Mouse (Mus musculus) stomach, embryonic 16.5 days (tissue): ENCODE measurements around the gene Itga6. TPM values are rescaled to one million over a fixed set of nuclear protein-coding genes. Genes with fewer than 3 reads are reported as not detected.
A peak's percentile ranks its signal among the peaks of the same experiment; 100 is the strongest.

Source experiments
- ATAC-seq: fragments of 200-750 bp; cut with Nextera tagmentation; 2 replicates; pipeline ENCODE4 v1.8.0; 2017; ENCODE audit warnings: moderate number of reproducible peaks, moderate TSS enrichment; ENCODE audit not compliant: insufficient read depth, low FRiP score
- H3K27ac ChIP-seq: fragments of 300-500 bp; sonication (generic); 2 replicates; pipeline ENCODE4 v1.5.1; 2014; ENCODE audit warnings: low read length
- H3K27me3 ChIP-seq: fragments of 300-500 bp; sonication (generic); 2 replicates; pipeline ENCODE4 v1.6.1; 2014; ENCODE audit warnings: low read length, control low read depth, mixed read lengths; ENCODE audit not compliant: control insufficient read depth, insufficient read depth
- H3K36me3 ChIP-seq: fragments of 300-500 bp; sonication (generic); 2 replicates; pipeline ENCODE4 v1.6.1; 2014; ENCODE audit warnings: low read length; ENCODE audit not compliant: control insufficient read depth, insufficient read depth
- H3K4me1 ChIP-seq: fragments of 300-500 bp; sonication (generic); 2 replicates; pipeline ENCODE4 v1.6.1; 2014; ENCODE audit warnings: low read length, control low read depth, mixed read lengths; ENCODE audit not compliant: control insufficient read depth, insufficient read depth
- H3K4me2 ChIP-seq: fragments of 300-500 bp; sonication (generic); 2 replicates; pipeline ENCODE4 v1.6.1; 2014; ENCODE audit warnings: low read depth, low read length, mixed read lengths
- H3K4me3 ChIP-seq: fragments of 300-500 bp; sonication (generic); replicated peaks from 2 replicates; pipeline ENCODE4 v1.5.1; 2014; ENCODE audit warnings: mild to moderate bottlenecking, low read length
- H3K9ac ChIP-seq: fragments of 300-500 bp; sonication (generic); 2 replicates; pipeline ENCODE4 v1.6.1; 2014; ENCODE audit warnings: low read length
- H3K9me3 ChIP-seq: fragments of 300-500 bp; sonication (generic); replicated peaks from 2 replicates; pipeline ENCODE4 v1.6.1; 2016; ENCODE audit warnings: low read length, control low read depth; ENCODE audit not compliant: control insufficient read depth
- WGBS: fragments of 180-500 bp; shearing (Covaris S2); extraction: QIAGEN DNeasy Blood & Tissue Kit; methylation state at CpG from one replicate; pipeline ENCODE4 v1.1.7; 2014; 5-methylcytosine and 5-hydroxymethylcytosine counted together
- polyA plus RNA-seq: library from polyadenylated mRNA; unstranded; fragments of >200 nt; fragmentation: Nextera tagmentation; extraction: Ambion mirVana; gene quantifications from 2 replicates; pipeline ENCODE4 v1.2.1, GENCODE M21; 2015

The Itga6 gene
- polyA plus RNA-seq, 1 experiment from 2014 or later, result 47.1 TPM

GRCm38 (mm10) chr2:71786591-71787155 lies 41.3 kb downstream of the Itga6 start:
- 1% methylated on average over 34 of the region's 61 CpGs for WGBS
- ATAC-seq, result peak; percentile 96
- Histone ChIP-seq H3K4me3 (peak overlapping the region; percentile 78), H3K4me1 (peaks cover 5% of the 10 kb centered on the region; the same call in 1 of the 2 replicates), H3K27me3 (0 out of 2 replicates have a peak, but pooled peaks cover 3% of the 10 kb centered on the region), H3K27ac (peak overlapping the region; percentile 89), H3K36me3 (no peaks in the 10 kb centered on the region), H3K9ac (peak overlapping the region; percentile 85), H3K9me3 (no peaks in the 10 kb centered on the region), H3K4me2 (peak overlapping the region; percentile 72)

- Histone ChIP-seq H3K4me1 (peaks cover 5% of the 10 kb centered on the region; the same call in 1 of the 2 replicates), H3K27me3 (0 out of 2 replicates have a peak, but pooled peaks cover 3% of the 10 kb centered on the region), H3K9ac (peak overlapping the region; percentile 85), H3K27ac (peak overlapping the region; percentile 89), H3K36me3 (no peaks in the 10 kb centered on the region), H3K4me3 (peak overlapping the region; percentile 78), H3K4me2 (peak overlapping the region; percentile 72), H3K9me3 (no peaks in the 10 kb centered on the region)
- peak; percentile 68 for ATAC-seq
- under 1% methylated on average over 40 of the region's 40 CpGs for WGBS
These were observed 41.8 kb downstream of the Itga6 start for GRCm38 (mm10) chr2:71787156-71787590.

- Histone ChIP-seq H3K27me3 (0 out of 2 replicates have a peak, but pooled peaks cover 3% of the 10 kb centered on the region), H3K27ac (peak overlapping the region; percentile 89), H3K36me3 (no peaks in the 10 kb centered on the region), H3K9me3 (no peaks in the 10 kb centered on the region), H3K9ac (peak overlapping the region; percentile 85), H3K4me2 (peak overlapping the region; percentile 72), H3K4me3 (peak overlapping the region; percentile 78), H3K4me1 (peaks cover 5% of the 10 kb centered on the region; the same call in 1 of the 2 replicates)
- WGBS, result 5% methylated on average over 32 of the region's 32 CpGs
- peak; percentile 26 for ATAC-seq
These were observed 42.4 kb downstream of the Itga6 start for GRCm38 (mm10) chr2:71787591-71788460.

GRCm38 (mm10) chr2:71790752-71791151 lies 45.3 kb downstream of the Itga6 start:
- Histone ChIP-seq H3K4me1 (peaks cover 13% of the 10 kb centered on the region; the same call in 1 of the 2 replicates), H3K9me3 (no peaks in the 10 kb centered on the region), H3K27ac (no peak overlapping the region), H3K9ac (no peak overlapping the region), H3K27me3 (no peaks in the 10 kb centered on the region), H3K36me3 (no peaks in the 10 kb centered on the region), H3K4me2 (no peak overlapping the region), H3K4me3 (no peak overlapping the region)
- 79% methylated on average over 5 of the region's 5 CpGs for WGBS
- ATAC-seq, result no peak

GRCm38 (mm10) chr2:71791203-71791602 lies 45.8 kb downstream of the Itga6 start:
- 83% methylated on average over 2 of the region's 2 CpGs for WGBS
- H3K27ac ChIP-seq, result no peak overlapping the region
- no peak overlapping the region for H3K4me2 ChIP-seq
- no peak overlapping the region for H3K4me3 ChIP-seq
- no peak for ATAC-seq
- H3K9me3 ChIP-seq, result no peaks in the 10 kb centered on the region
- H3K4me1 ChIP-seq, result peaks cover 13% of the 10 kb centered on the region; the same call in 1 of the 2 replicates
- H3K27me3 ChIP-seq, result no peaks in the 10 kb centered on the region
- no peaks in the 10 kb centered on the region for H3K36me3 ChIP-seq
- no peak overlapping the region for H3K9ac ChIP-seq

- Histone ChIP-seq H3K27ac (no peak overlapping the region), H3K4me3 (no peak overlapping the region), H3K4me1 (peaks cover 16% of the 10 kb centered on the region; the same call in 1 of the 2 replicates), H3K27me3 (no peaks in the 10 kb centered on the region), H3K36me3 (no peaks in the 10 kb centered on the region), H3K4me2 (no peak overlapping the region), H3K9me3 (no peaks in the 10 kb centered on the region), H3K9ac (no peak overlapping the region)
- no peak for ATAC-seq
- WGBS, result 36% methylated on average over 6 of the region's 6 CpGs
These were observed 48.7 kb downstream of the Itga6 start for GRCm38 (mm10) chr2:71794139-71794538.

- Histone ChIP-seq H3K4me3 (no peak overlapping the region), H3K27ac (no peak overlapping the region), H3K4me2 (no peak overlapping the region), H3K9me3 (no peaks in the 10 kb centered on the region), H3K9ac (no peak overlapping the region), H3K27me3 (no peaks in the 10 kb centered on the region), H3K4me1 (peaks cover 21% of the 10 kb centered on the region), H3K36me3 (no peaks in the 10 kb centered on the region)
- ATAC-seq, result no peak
- WGBS, result 71% methylated on average over 6 of the region's 6 CpGs
These were observed 51.4 kb downstream of the Itga6 start for GRCm38 (mm10) chr2:71796787-71797186.

- Histone ChIP-seq H3K4me3 (no peak overlapping the region), H3K9me3 (no peaks in the 10 kb centered on the region), H3K9ac (no peak overlapping the region), H3K27ac (peak overlapping the region; percentile 81), H3K4me1 (peaks cover 24% of the 10 kb centered on the region), H3K4me2 (peak overlapping the region; percentile 37), H3K36me3 (no peaks in the 10 kb centered on the region), H3K27me3 (no peaks in the 10 kb centered on the region)
- WGBS, result 60% methylated on average over 6 of the region's 6 CpGs
- ATAC-seq, result no peak
These were observed 55.4 kb downstream of the Itga6 start for GRCm38 (mm10) chr2:71800798-71801197.

GRCm38 (mm10) chr2:71801691-71802090 lies 56.3 kb downstream of the Itga6 start:
- 44% methylated on average over 7 of the region's 7 CpGs for WGBS
- Histone ChIP-seq H3K4me2 (0 out of 2 replicates have a peak overlapping the region, but pooled peaks have one; percentile 37), H3K4me1 (peaks cover 30% of the 10 kb centered on the region), H3K9ac (no peak overlapping the region), H3K4me3 (no peak overlapping the region), H3K27ac (peak overlapping the region; percentile 81), H3K27me3 (no peaks in the 10 kb centered on the region), H3K9me3 (no peaks in the 10 kb centered on the region), H3K36me3 (no peaks in the 10 kb centered on the region)
- ATAC-seq, result peak; percentile 37; the same call in 1 of the 2 replicates
